Mouse (Mus musculus) central nervous system, embryonic 11.5 days (tissue): ENCODE data around the gene Zfp37. TPM values are rescaled to one million over a fixed set of nuclear protein-coding genes. Genes with fewer than 3 reads are reported as not detected.

Source experiments
- polyA plus RNA-seq: library from polyadenylated mRNA; depleted of rRNA; stranded (reverse); fragments of >200 nt; gene quantifications from 2 replicates; pipeline ENCODE4 v1.2.3, GENCODE M21; 2012; rRNA removed

Gene Zfp37
- polyA plus RNA-seq, result 12.4 and 17.8 TPM in 2 replicates

DNA sequence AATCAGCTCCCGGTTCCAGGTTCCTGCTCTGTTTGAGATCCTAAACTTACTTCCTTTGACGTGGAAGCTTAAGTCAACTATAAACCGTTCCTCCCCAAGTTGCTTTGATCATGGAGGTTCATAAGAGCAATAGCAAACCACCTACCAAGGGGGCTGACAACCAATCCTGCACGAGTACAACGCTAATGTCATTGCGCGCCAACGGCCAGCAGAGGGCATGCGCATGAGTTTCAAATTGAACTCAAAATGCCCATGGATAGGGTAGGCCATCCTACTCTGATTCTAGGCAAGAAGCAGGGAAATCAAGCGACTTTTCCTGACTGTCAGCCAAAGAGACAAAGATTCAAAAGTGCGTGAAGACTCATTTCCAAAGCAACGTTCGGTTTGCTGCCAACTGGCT lies at the start of gene Zfp37:
Gene Zfp37 (minus strand): TSS at position 279 of the 400 bp plus-strand sequence.

DNA sequence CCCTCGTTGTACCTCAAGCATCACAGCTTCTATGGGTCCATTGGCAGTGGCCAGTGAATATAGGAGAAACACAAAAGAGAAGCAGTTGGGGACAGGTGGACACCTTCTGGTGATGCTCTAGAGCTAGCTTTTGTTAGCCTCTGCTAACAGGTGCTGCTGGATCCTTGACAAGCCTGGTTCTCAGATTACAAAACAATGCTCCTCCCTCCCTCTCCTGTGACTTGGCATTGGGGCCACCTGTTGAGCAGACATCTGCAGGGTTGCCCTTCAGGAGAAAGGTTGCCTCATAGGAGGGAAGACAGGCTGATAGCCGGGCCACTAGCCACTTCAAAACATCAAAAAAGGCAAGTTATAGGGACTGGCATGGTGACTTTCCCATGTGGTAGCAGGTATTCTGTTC lies 31.4 kb upstream of the Zfp37 start, which contains the start of gene Slc31a2:
Gene Slc31a2 (plus strand): TSS at position 287 of the 400 bp plus-strand sequence.

DNA sequence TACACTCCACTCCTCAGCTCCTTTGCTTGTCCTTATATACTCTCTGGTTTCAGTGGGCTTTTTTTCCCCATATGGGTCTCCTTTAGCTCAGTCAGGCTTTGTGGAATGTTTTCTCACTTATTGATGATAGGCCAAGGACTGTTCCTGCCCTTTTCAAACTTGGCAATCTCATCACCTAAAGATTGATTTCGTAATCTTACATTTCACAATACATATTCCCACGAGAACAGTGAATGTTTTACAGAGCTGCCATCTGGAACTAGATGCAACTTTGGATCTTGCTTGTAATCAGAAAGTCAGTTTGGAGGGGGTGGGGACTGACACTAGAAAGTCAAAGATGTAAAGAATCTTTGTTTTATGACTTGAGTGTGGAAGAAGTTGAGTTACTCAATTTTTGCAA lies 80.0 kb downstream of the Zfp37 start, which contains the start of gene Mup21:
Gene Mup21 (minus strand): TSS at position 53 of the 400 bp plus-strand sequence.

Other genes with a start within 250 kb of the Zfp37 start
- not detected in 2 replicates for gene Mup20, start 176.9 kb downstream of the Zfp37 start, polyA plus RNA-seq
- gene Mup3, start 143.7 kb downstream of the Zfp37 start, polyA plus RNA-seq, result not detected in 2 replicates
- gene Mup21, start 80.2 kb downstream of the Zfp37 start, polyA plus RNA-seq, result not detected in 2 replicates
- 6.0 and 9.1 TPM in 2 replicates for gene Slc31a2, start 31.5 kb upstream of the Zfp37 start, polyA plus RNA-seq
- gene Fkbp15, start 129.5 kb upstream of the Zfp37 start, polyA plus RNA-seq, result 17.1 and 18.6 TPM in 2 replicates
- gene Slc31a1, start 129.7 kb upstream of the Zfp37 start, polyA plus RNA-seq, result 22.4 and 33.2 TPM in 2 replicates
- 151 and 169 TPM in 2 replicates for gene Cdc26, start 177.6 kb upstream of the Zfp37 start, polyA plus RNA-seq
- 22.7 and 31.9 TPM in 2 replicates for gene Prpf4, start 177.8 kb upstream of the Zfp37 start, polyA plus RNA-seq
- 0.16 and 0.23 TPM in 2 replicates for gene Rnf183, start 204.2 kb upstream of the Zfp37 start, polyA plus RNA-seq
- gene Wdr31, start 239.8 kb upstream of the Zfp37 start, polyA plus RNA-seq, result 6.3 and 7.4 TPM in 2 replicates
- 0.49 and 0.78 TPM in 2 replicates for gene Bspry, start 249.0 kb upstream of the Zfp37 start, polyA plus RNA-seq